Mouse (Mus musculus) small intestine, adult 2 months (tissue): ENCODE measurements around the gene Itga2b.

ENCODE experiments used
- CTCF ChIP-seq: fragments of 200-500 bp; IDR thresholded peaks from 2 replicates; pipeline ENCODE4 v1.5.1; 2012; ENCODE audit warnings: low read depth, mild to moderate bottlenecking, control low read depth, inconsistent platforms, low read length, moderate library complexity, mixed read lengths; ENCODE audit not compliant: insufficient replicate concordance, insufficient read length; ENCODE audit errors: extremely low read depth
- POLR2A ChIP-seq: fragments of 200-500 bp; IDR thresholded peaks from 2 replicates; pipeline ENCODE4 v1.6.1; 2012; ENCODE audit warnings: low read depth, mild to moderate bottlenecking, control low read depth, inconsistent platforms, low read length, moderate library complexity

- TF ChIP-seq CTCF: no peak
- no peak for TF ChIP-seq POLR2A
Observed at GRCm38 (mm10) chr11:102433866-102434265, 36.1 kb downstream of the Itga2b start.
